Mouse (Mus musculus): Measurements from ENCODE around the gene Mdm4. TPM values are rescaled to one million over a fixed set of nuclear protein-coding genes. Genes with fewer than 3 reads are reported as not detected.

The Mdm4 gene
- total and polyA plus RNA-seq, 2 experiments from 2014 or later: 28.2 to 54.4 TPM

DNA sequence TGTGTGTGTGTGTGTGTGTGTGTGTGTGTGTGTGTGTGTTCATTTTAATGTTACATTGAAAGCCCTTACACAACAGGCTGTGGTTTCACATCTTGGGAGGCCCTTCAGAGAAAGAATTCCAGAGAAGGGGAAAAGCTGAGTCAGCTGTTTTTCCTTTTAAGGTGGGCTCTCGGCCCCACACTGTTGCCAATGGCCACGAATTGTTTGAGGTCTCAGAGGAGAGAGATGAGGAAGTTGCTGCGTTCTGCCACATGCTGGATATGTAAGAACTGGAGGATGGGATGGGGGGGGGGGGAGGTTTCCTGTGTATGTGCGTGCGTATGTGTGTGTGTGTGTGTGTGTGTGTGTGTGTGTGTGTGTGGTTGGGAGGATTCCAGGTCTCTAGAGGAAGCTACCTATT, 39.8 kb upstream of the Mdm4 start:
- TF ChIP-seq CTCF (IDR thresholded peaks at IDR 0.05): no peak
- no peak for DNase-seq (ENCODE audit: low spot score)
- no peak overlapping the region for H3K4me2 ChIP-seq (ENCODE audit: low read depth, low read length, poor library complexity, severe bottlenecking)
- H3K4me1 ChIP-seq (ENCODE audit: insufficient read depth, low read length): peaks cover 5% of the 10 kb centered on the region; the same call in 1 of the 2 replicates
- no peak overlapping the region for H3K9ac ChIP-seq (replicated peaks; ENCODE audit: low read length, poor library complexity, severe bottlenecking)
- peaks cover 47% of the 10 kb centered on the region for H3K36me3 ChIP-seq (ENCODE audit: insufficient read depth, low read length)
- no peak overlapping the region for H3K27ac ChIP-seq (ENCODE audit: low read depth, low read length)
- 56% methylated on average over 5 of the region's 5 CpGs for WGBS
- H3K27me3 ChIP-seq (ENCODE audit: insufficient read depth, low read length): no peaks in the 10 kb centered on the region
- H3K4me3 ChIP-seq (ENCODE audit: low read depth, low read length): no peak overlapping the region
- ATAC-seq (ENCODE audit: low FRiP score): no peak
- H3K9me3 ChIP-seq (ENCODE audit: low read length): no peaks in the 10 kb centered on the region

GRCm38 (mm10) chr1:133069275-133070120, 39.1 kb upstream of the Mdm4 start:
- TF ChIP-seq CTCF (IDR thresholded peaks at IDR 0.05): no peak
- DNase-seq (ENCODE audit: low spot score) (no peak), ATAC-seq (ENCODE audit: low FRiP score) (0 out of 2 replicates have a peak, but pooled peaks have one; percentile 7)
- no peak overlapping the region for H3K9ac ChIP-seq (replicated peaks; ENCODE audit: low read length, poor library complexity, severe bottlenecking)
- no peaks in the 10 kb centered on the region for H3K9me3 ChIP-seq (ENCODE audit: low read length)
- H3K27ac ChIP-seq (ENCODE audit: low read depth, low read length): 0 out of 2 replicates have a peak overlapping the region, but pooled peaks have one; percentile 3
- no peak overlapping the region for H3K4me2 ChIP-seq (ENCODE audit: low read depth, low read length, poor library complexity, severe bottlenecking)
- 82% methylated on average over 12 of the region's 12 CpGs for WGBS
- peaks cover 5% of the 10 kb centered on the region; the same call in 1 of the 2 replicates for H3K4me1 ChIP-seq (ENCODE audit: insufficient read depth, low read length)
- H3K36me3 ChIP-seq (ENCODE audit: insufficient read depth, low read length): peaks cover 44% of the 10 kb centered on the region
- H3K27me3 ChIP-seq (ENCODE audit: insufficient read depth, low read length): no peaks in the 10 kb centered on the region
- no peak overlapping the region for H3K4me3 ChIP-seq (ENCODE audit: low read depth, low read length)

GRCm38 (mm10) chr1:133068669-133069274, 38.4 kb upstream of the Mdm4 start:
- H3K4me1 ChIP-seq (ENCODE audit: insufficient read depth, low read length): peaks cover 5% of the 10 kb centered on the region; the same call in 1 of the 2 replicates
- H3K4me3 ChIP-seq (ENCODE audit: low read depth, low read length): no peak overlapping the region
- H3K9me3 ChIP-seq (ENCODE audit: low read length): no peaks in the 10 kb centered on the region
- H3K27ac ChIP-seq (ENCODE audit: low read depth, low read length): 0 out of 2 replicates have a peak overlapping the region, but pooled peaks have one; percentile 3
- 80% methylated on average over 15 of the region's 15 CpGs for WGBS
- DNase-seq (ENCODE audit: low spot score) (peak; percentile 57), ATAC-seq (ENCODE audit: low FRiP score) (peak; percentile 45; the same call in 1 of the 2 replicates)
- H3K27me3 ChIP-seq (ENCODE audit: insufficient read depth, low read length): no peaks in the 10 kb centered on the region
- peaks cover 42% of the 10 kb centered on the region for H3K36me3 ChIP-seq (ENCODE audit: insufficient read depth, low read length)
- H3K4me2 ChIP-seq (ENCODE audit: low read depth, low read length, poor library complexity, severe bottlenecking): no peak overlapping the region
- TF ChIP-seq CTCF (IDR thresholded peaks at IDR 0.05): no peak
- H3K9ac ChIP-seq (replicated peaks; ENCODE audit: low read length, poor library complexity, severe bottlenecking): no peak overlapping the region

DNA sequence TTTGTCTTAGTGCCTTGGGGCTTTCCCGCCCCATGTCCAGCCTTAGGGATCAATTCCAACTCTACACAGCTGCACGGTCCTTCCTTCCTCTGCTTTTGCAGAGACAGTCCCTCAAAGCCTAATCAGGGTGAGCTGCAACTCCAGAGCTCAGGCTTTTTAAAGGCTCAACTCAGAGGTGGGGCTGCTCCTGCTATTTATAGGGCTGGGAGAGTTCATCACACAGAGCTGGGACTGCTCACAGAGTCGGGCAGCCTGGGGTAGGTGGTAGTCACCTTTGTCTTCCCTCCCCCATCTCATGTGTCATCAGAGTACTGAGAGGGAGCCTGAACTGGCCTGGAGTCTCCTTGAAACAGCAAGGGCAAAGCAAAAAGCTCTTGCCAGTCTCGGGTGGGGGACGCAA, 37.9 kb upstream of the Mdm4 start:
- DNase-seq (ENCODE audit: low spot score): no peak
- 59% methylated on average over 5 of the region's 5 CpGs for WGBS
- no peak overlapping the region for H3K9ac ChIP-seq (replicated peaks; ENCODE audit: low read length, poor library complexity, severe bottlenecking)
- ATAC-seq (ENCODE audit: low FRiP score): no peak
- no peak overlapping the region for H3K27ac ChIP-seq (ENCODE audit: low read depth, low read length)
- peaks cover 42% of the 10 kb centered on the region for H3K36me3 ChIP-seq (ENCODE audit: insufficient read depth, low read length)
- H3K4me1 ChIP-seq (ENCODE audit: insufficient read depth, low read length): peaks cover 5% of the 10 kb centered on the region; the same call in 1 of the 2 replicates
- no peaks in the 10 kb centered on the region for H3K27me3 ChIP-seq (ENCODE audit: insufficient read depth, low read length)
- TF ChIP-seq CTCF (IDR thresholded peaks at IDR 0.05): no peak
- no peak overlapping the region for H3K4me3 ChIP-seq (ENCODE audit: low read depth, low read length)
- H3K9me3 ChIP-seq (ENCODE audit: low read length): no peaks in the 10 kb centered on the region
- no peak overlapping the region for H3K4me2 ChIP-seq (ENCODE audit: low read depth, low read length, poor library complexity, severe bottlenecking)

GRCm38 (mm10) chr1:133063164-133063563, 32.8 kb upstream of the Mdm4 start:
- no peaks in the 10 kb centered on the region for H3K4me1 ChIP-seq (ENCODE audit: insufficient read depth, low read length)
- H3K27ac ChIP-seq (ENCODE audit: low read depth, low read length): no peak overlapping the region
- no peak overlapping the region for H3K9ac ChIP-seq (replicated peaks; ENCODE audit: low read length, poor library complexity, severe bottlenecking)
- DNase-seq (ENCODE audit: low spot score) (no peak), ATAC-seq (ENCODE audit: low FRiP score) (no peak)
- no peak overlapping the region for H3K4me2 ChIP-seq (ENCODE audit: low read depth, low read length, poor library complexity, severe bottlenecking)
- no peaks in the 10 kb centered on the region for H3K9me3 ChIP-seq (ENCODE audit: low read length)
- peaks cover 17% of the 10 kb centered on the region for H3K36me3 ChIP-seq (ENCODE audit: insufficient read depth, low read length)
- 94% methylated on average over 6 of the region's 6 CpGs for WGBS
- TF ChIP-seq CTCF (IDR thresholded peaks at IDR 0.05): no peak
- no peaks in the 10 kb centered on the region for H3K27me3 ChIP-seq (ENCODE audit: insufficient read depth, low read length)
- H3K4me3 ChIP-seq (ENCODE audit: low read depth, low read length): no peak overlapping the region

GRCm38 (mm10) chr1:133060681-133061080, 30.3 kb upstream of the Mdm4 start:
- no peaks in the 10 kb centered on the region for H3K36me3 ChIP-seq (ENCODE audit: insufficient read depth, low read length)
- H3K27ac ChIP-seq (ENCODE audit: low read depth, low read length): no peak overlapping the region
- H3K4me1 ChIP-seq (ENCODE audit: insufficient read depth, low read length): no peaks in the 10 kb centered on the region
- H3K9ac ChIP-seq (replicated peaks; ENCODE audit: low read length, poor library complexity, severe bottlenecking): no peak overlapping the region
- 61% methylated on average over 4 of the region's 4 CpGs for WGBS
- no peaks in the 10 kb centered on the region for H3K27me3 ChIP-seq (ENCODE audit: insufficient read depth, low read length)
- no peak overlapping the region for H3K4me2 ChIP-seq (ENCODE audit: low read depth, low read length, poor library complexity, severe bottlenecking)
- ATAC-seq (ENCODE audit: low FRiP score) (no peak), DNase-seq (ENCODE audit: low spot score) (no peak)
- no peaks in the 10 kb centered on the region for H3K9me3 ChIP-seq (ENCODE audit: low read length)
- no peak for TF ChIP-seq CTCF (IDR thresholded peaks at IDR 0.05)
- H3K4me3 ChIP-seq (ENCODE audit: low read depth, low read length): no peak overlapping the region
